Mouse (Mus musculus): ENCODE results near the gene Omg.

DNA sequence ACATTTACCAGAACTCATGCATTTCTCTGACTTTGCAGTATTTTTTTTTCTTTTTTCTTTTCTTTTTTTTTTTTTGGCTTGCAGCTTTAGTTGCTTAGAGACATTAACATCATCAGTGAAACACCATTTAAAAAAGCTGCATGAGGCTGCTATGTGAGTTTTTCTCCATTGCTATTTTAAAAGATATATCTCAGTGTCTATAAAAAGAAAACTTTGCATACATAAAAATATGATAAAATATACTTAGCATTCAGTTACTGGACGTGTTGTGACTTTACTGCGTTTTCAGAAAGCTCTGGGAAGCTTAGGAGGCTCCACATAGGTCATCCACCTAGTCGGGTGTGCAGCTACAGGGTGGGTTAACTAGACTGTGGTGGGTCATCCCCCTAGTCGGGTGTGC, 44.0 kb downstream of the Omg start:
- TF ChIP-seq CTCF (IDR thresholded peaks at IDR 0.05; ENCODE audit: low read depth, low read length), result no peak
- TF ChIP-seq GATA1 (IDR thresholded peaks at IDR 0.05; ENCODE audit: borderline replicate concordance, low read length), result no peak
- no peak for TF ChIP-seq TAL1 (conservative IDR thresholded peaks at IDR 0.05; ENCODE audit: low read depth, low read length)
